Mouse (Mus musculus) lung, embryonic 16.5 days (tissue): ENCODE data around the gene Ntmt1. TPM values are rescaled to one million over a fixed set of nuclear protein-coding genes. Genes with fewer than 3 reads are reported as not detected.

Source experiments
- ATAC-seq: fragments of 200-750 bp; cut with Nextera tagmentation; 2 replicates; pipeline ENCODE4 v1.8.0; 2017; ENCODE audit warnings: low read depth, mild to moderate bottlenecking, moderate library complexity
- H3K27ac ChIP-seq: fragments of 300-500 bp; sonication (generic); 2 replicates; pipeline ENCODE4 v1.5.1; 2014; ENCODE audit warnings: mild to moderate bottlenecking, control low read depth, low read length
- H3K27me3 ChIP-seq: fragments of 300-500 bp; sonication (generic); 2 replicates; pipeline ENCODE4 v1.6.1; 2014; ENCODE audit warnings: low read depth, low read length, mixed read lengths; ENCODE audit not compliant: control insufficient read depth, insufficient read depth
- H3K36me3 ChIP-seq: fragments of 300-500 bp; sonication (generic); 2 replicates; pipeline ENCODE4 v1.6.1; 2014; ENCODE audit warnings: low read length; ENCODE audit not compliant: control insufficient read depth, insufficient read depth
- H3K4me1 ChIP-seq: fragments of 300-500 bp; sonication (generic); replicated peaks from 2 replicates; pipeline ENCODE4 v1.6.1; 2014; ENCODE audit warnings: low read length, mixed read lengths; ENCODE audit not compliant: control insufficient read depth, insufficient read depth
- H3K4me2 ChIP-seq: fragments of 300-500 bp; sonication (generic); 2 replicates; pipeline ENCODE4 v1.6.1; 2014; ENCODE audit warnings: low read depth, low read length, control low read depth
- H3K4me3 ChIP-seq: fragments of 300-500 bp; sonication (generic); 2 replicates; pipeline ENCODE4 v1.5.1; 2014; ENCODE audit warnings: mild to moderate bottlenecking, low read length, control low read depth
- H3K9ac ChIP-seq: fragments of 300-500 bp; sonication (generic); 2 replicates; pipeline ENCODE4 v1.6.1; 2014; ENCODE audit warnings: low read length, control low read depth
- H3K9me3 ChIP-seq: fragments of 300-500 bp; sonication (generic); 2 replicates; pipeline ENCODE4 v1.6.1; 2016; ENCODE audit warnings: low read length; ENCODE audit not compliant: control insufficient read depth
- WGBS: fragments of 180-500 bp; shearing (Covaris S2); extraction: QIAGEN DNeasy Blood & Tissue Kit; methylation state at CpG from one replicate; pipeline ENCODE4 v1.1.7; 2014; 5-methylcytosine and 5-hydroxymethylcytosine counted together
- polyA plus RNA-seq: library from polyadenylated mRNA; unstranded; fragments of >200 nt; fragmentation: Nextera tagmentation; extraction: Ambion mirVana; gene quantifications from 2 replicates; pipeline ENCODE4 v1.2.1, GENCODE M21; 2015

The Ntmt1 gene
- polyA plus RNA-seq, 1 experiment from 2014 or later: 76.6 TPM

DNA sequence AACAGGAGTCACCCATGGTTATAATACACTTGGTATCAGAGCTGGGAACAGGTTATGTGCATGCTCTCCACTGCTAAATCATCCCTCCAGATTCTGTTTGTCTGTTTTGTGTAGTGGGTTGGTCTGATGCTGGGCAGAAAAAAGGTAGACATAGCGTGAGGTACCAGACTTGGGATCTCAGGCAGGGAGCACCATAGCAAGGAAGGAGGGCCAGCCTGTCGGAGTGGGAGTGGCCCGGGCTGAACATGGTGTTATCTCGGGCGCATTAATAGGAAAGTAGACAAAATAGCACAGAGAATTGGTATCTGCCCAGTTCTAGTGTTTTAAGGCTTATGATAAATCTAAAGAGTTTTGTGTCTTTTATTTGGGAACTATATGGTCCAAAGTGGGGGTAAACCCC, 39.1 kb upstream of the Ntmt1 start:
- Histone ChIP-seq H3K4me1 (peaks cover 22% of the 10 kb centered on the region), H3K4me3 (no peak overlapping the region), H3K27me3 (no peaks in the 10 kb centered on the region), H3K36me3 (no peaks in the 10 kb centered on the region), H3K9ac (no peak overlapping the region), H3K27ac (no peak overlapping the region), H3K9me3 (peaks cover 5% of the 10 kb centered on the region; the same call in 1 of the 2 replicates), H3K4me2 (no peak overlapping the region)
- no peak for ATAC-seq
- WGBS: 75% methylated on average over 5 of the region's 5 CpGs

DNA sequence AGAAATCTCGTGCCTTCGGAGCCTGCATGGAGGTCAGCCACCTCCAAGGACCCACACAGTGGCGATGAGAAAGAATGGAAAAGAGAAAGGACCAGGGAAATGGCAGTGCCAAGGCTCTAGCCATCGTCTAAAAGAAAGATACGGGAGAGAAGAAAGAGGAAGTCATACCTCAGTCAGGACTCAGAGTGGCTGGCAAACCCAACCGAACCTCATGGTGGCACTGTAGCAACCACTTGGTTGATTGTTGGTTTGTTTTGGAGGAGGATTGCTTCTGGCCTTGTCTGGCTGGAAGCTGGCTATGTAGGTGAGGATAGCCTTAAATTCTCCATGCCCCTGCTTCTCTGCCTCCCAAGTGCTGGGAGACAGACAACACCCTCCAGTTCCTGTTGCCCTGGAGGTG, 38.4 kb upstream of the Ntmt1 start:
- 45% methylated on average over 6 of the region's 6 CpGs for WGBS
- Histone ChIP-seq H3K27ac (no peak overlapping the region), H3K27me3 (no peaks in the 10 kb centered on the region), H3K4me1 (peaks cover 22% of the 10 kb centered on the region), H3K4me2 (no peak overlapping the region), H3K9ac (no peak overlapping the region), H3K4me3 (no peak overlapping the region), H3K9me3 (peaks cover 5% of the 10 kb centered on the region; the same call in 1 of the 2 replicates), H3K36me3 (no peaks in the 10 kb centered on the region)
- ATAC-seq: no peak

DNA sequence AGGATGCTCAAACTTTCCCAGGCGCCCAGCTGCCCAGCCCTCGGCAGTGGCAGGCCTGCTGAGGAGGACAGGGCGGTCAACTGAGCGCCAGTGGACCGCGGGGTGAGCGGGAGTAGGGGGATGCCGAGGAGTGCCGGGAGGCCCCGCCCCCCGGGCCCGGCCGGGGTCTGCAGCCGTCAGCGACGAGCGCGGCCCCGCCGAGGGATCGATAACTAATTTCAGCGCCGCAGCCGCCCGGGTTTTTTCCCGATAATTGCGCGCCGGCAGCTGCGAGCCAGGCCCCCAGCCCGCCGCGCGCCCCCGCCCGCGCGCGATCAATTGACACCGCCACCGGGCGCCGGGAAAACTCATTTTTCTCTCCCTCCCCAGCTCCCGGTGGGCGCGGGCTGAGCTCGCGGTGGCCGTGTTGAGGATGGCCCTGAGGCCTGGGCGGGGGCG, 36.2 kb upstream of the Ntmt1 start:
- H3K4me3 ChIP-seq: peak overlapping the region; percentile 45
- ATAC-seq: no peak
- H3K9ac ChIP-seq: peak overlapping the region; percentile 75
- no peaks in the 10 kb centered on the region for H3K27me3 ChIP-seq
- no peaks in the 10 kb centered on the region for H3K9me3 ChIP-seq
- H3K27ac ChIP-seq: peak overlapping the region; percentile 87
- peak overlapping the region; percentile 72 for H3K4me2 ChIP-seq
- H3K36me3 ChIP-seq: no peaks in the 10 kb centered on the region
- H3K4me1 ChIP-seq: peaks cover 22% of the 10 kb centered on the region
- WGBS: 0% methylated on average over 44 of the region's 51 CpGs

DNA sequence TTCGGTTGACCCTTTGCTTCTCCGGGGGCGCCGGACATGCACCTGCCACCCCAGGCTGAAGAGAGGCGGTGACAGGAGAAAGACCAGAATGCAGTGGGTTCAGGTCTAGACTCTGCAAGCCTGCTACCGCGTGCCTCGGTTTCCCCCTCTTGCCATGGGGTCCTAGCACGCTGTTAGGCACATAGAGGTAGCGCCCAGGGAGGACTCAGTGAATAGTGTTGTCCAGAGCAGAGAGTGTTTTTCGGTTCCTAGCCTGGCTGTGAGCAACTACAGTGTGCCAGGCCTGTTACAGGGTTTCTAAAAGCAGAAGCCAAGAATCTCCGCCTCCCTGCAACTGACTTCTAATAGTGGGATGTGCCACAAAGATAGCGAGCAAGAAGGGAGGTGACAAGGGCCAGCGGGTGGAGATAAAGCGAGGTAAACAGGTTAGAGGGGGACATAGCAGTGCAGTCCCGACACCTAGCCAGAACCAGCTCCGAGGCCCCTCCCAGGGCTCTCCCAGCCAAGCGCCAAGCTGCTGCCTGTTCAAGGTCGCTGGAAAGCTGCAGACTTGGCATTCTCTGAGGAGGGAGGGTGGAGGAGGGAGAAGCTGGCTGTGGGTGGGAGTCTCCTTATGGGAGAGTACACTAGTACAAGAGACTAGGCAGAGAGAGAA, 35.7 kb upstream of the Ntmt1 start:
- Histone ChIP-seq H3K27ac (peak overlapping the region; percentile 87), H3K36me3 (no peaks in the 10 kb centered on the region), H3K9me3 (no peaks in the 10 kb centered on the region), H3K4me2 (peak overlapping the region; percentile 72), H3K4me3 (peak overlapping the region; percentile 45), H3K27me3 (no peaks in the 10 kb centered on the region), H3K4me1 (peaks cover 22% of the 10 kb centered on the region), H3K9ac (peak overlapping the region; percentile 75)
- 7% methylated on average over 19 of the region's 19 CpGs for WGBS
- peak; percentile 71 for ATAC-seq

DNA sequence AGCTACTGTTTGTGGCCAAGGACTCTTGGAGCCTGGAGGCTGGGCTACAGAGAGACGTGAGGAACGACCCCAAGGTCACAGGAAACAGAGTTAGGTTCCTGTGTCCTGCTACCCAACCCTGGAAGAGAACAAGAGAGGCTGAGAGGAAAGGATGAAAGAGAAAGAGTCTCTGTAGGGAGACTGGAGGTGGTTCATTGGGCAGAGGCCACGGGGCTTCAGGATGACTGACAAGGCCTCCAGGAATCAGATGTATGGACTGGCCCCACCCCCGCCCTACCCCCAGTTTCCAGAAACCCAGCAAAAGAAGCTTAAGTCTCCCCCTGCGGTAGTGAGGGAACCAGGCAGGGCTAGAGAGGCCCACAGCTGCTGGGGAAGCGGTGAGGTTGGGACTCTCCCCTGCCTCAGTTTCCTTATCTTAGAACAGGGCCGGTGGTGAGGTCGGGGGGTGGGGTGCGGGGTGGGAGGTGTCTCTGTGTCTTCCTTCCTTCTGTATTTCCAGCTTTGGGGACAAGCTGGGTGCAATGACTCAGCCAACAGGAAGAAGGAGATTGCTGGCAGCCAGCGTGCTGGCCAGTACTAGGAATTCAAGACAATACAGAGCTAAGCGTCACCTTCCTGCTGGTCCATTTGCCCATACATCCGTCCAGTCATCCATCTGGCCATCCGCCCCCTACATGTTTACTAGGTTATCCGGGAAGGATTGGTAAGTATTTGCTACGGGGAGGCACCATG, 34.9 kb upstream of the Ntmt1 start:
- peaks cover 22% of the 10 kb centered on the region for H3K4me1 ChIP-seq
- H3K4me3 ChIP-seq: no peak overlapping the region
- H3K4me2 ChIP-seq: no peak overlapping the region; the same call in 1 of the 2 replicates
- no peaks in the 10 kb centered on the region for H3K27me3 ChIP-seq
- no peaks in the 10 kb centered on the region for H3K36me3 ChIP-seq
- no peaks in the 10 kb centered on the region for H3K9me3 ChIP-seq
- peak; percentile 60 for ATAC-seq
- WGBS: 36% methylated on average over 15 of the region's 15 CpGs
- no peak overlapping the region for H3K9ac ChIP-seq
- peak overlapping the region; percentile 87 for H3K27ac ChIP-seq

DNA sequence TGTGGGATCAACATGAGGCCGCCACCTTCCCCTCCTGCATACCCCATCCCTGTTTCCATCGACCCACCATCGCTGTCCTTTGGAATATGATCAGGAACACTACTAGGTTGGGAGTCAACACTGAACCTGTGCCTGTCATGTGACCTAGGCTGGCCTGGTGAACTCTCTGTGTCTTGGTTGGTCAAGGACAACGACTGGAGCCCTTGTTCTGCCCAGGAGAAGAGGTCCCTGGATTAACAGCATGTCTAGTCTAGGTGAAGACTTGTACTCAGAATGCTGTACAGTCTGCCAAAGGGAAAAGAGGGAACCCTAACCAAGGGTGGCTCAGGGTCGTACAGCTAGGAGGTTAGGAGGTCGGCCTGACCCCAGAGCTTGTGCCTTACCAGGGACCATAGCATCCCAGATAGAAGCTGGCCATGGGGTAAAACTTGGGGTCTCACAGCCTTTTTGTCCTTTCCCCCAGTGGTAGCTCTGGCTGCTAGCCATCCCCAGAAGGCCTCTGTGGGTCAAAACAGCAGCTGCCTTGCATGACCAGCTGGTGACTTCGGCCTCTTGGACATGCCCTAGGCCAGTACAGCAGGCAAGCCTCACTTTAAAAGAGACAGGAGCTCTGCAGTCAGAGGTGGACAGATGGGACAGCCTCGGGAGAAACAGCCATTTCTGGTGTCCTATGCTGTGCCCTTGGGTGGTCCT, 34.2 kb upstream of the Ntmt1 start:
- peak overlapping the region; percentile 83 for H3K27ac ChIP-seq
- H3K4me2 ChIP-seq: no peak overlapping the region
- H3K27me3 ChIP-seq: no peaks in the 10 kb centered on the region
- H3K4me3 ChIP-seq: no peak overlapping the region
- 71% methylated on average over 8 of the region's 8 CpGs for WGBS
- no peak overlapping the region for H3K9ac ChIP-seq
- H3K4me1 ChIP-seq: peaks cover 18% of the 10 kb centered on the region
- H3K36me3 ChIP-seq: no peaks in the 10 kb centered on the region
- no peak for ATAC-seq
- no peaks in the 10 kb centered on the region for H3K9me3 ChIP-seq

DNA sequence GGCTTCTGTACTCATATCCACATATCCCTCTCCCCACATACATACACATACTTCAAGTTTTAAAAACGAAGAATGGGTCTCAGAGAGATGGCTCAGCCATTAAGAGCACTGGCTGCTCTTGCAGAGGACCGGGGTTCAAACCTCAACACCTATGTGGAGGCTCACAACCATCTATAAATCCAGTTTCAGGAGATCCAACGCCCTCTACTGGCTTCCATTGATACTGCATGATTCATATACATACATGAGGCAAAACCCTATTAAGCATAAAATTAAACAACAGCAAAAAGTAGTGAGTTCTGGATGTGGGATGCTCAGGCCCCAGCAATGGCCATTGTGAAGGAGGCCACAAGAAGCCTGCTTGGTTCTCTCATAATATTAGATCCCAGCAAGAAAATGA, 31.7 kb upstream of the Ntmt1 start:
- WGBS: 56% methylated on average over 3 of the region's 3 CpGs
- Histone ChIP-seq H3K4me3 (no peak overlapping the region), H3K36me3 (no peaks in the 10 kb centered on the region), H3K9me3 (no peaks in the 10 kb centered on the region), H3K4me1 (peaks cover 20% of the 10 kb centered on the region), H3K27me3 (no peaks in the 10 kb centered on the region), H3K4me2 (no peak overlapping the region), H3K27ac (no peak overlapping the region), H3K9ac (no peak overlapping the region)
- no peak for ATAC-seq

DNA sequence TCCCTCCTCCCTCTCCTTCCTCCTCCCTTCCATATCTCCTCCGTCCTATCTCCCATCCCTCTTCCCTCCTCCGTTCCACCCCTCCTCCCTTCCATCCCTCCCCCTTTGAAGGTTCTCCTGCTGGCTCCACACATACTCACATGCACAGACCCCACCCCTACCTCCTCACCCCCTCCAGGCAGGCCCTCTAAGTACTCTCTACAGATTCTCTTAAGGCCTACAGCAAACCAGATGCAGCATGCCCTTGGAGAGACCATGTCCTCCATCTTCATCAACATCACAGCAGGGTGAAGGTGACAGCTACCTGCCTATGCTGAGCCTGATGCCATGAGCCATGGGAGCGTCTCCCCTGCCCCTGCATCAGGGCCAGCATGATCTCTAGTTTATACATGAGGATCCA, 30.4 kb upstream of the Ntmt1 start:
- Histone ChIP-seq H3K27ac (no peak overlapping the region), H3K27me3 (no peaks in the 10 kb centered on the region), H3K4me1 (peaks cover 9% of the 10 kb centered on the region; the same call in 1 of the 2 replicates), H3K36me3 (no peaks in the 10 kb centered on the region), H3K9me3 (no peaks in the 10 kb centered on the region), H3K4me3 (no peak overlapping the region), H3K4me2 (no peak overlapping the region), H3K9ac (no peak overlapping the region)
- WGBS: 64% methylated on average over 3 of the region's 3 CpGs
- ATAC-seq: no peak

DNA sequence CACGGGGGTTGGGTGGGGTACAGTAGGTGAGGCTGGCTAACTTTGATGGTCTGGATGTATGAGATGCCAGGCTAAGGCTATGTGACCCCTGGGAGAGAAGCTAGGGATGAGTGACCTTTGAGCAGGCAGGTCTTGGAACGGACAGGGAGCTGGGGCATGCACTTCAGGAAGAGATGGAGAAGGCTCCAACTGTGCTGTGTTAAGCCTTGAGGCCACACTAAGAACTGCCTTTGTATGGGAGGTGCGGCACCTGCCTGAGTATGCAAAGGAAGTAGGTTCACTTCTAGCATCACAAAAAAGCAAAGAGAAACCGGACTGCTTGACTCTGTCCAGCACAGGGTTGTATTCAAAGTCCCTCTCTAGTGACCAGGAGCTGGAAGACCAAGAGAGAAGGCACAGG, 29.4 kb upstream of the Ntmt1 start:
- 74% methylated on average over 4 of the region's 4 CpGs for WGBS
- H3K27me3 ChIP-seq: no peaks in the 10 kb centered on the region
- H3K4me2 ChIP-seq: no peak overlapping the region
- H3K9ac ChIP-seq: no peak overlapping the region
- H3K4me3 ChIP-seq: no peak overlapping the region
- H3K4me1 ChIP-seq: peaks cover 5% of the 10 kb centered on the region
- no peak overlapping the region for H3K27ac ChIP-seq
- no peak for ATAC-seq
- no peaks in the 10 kb centered on the region for H3K9me3 ChIP-seq
- H3K36me3 ChIP-seq: no peaks in the 10 kb centered on the region
